Mouse (Mus musculus): ENCODE data around the gene Prdm10. TPM values are rescaled to one million over a fixed set of nuclear protein-coding genes. Genes with fewer than 3 reads are reported as not detected.

Gene Prdm10
- total RNA-seq, 1 experiment from 2014 or later = 10.8 TPM

DNA sequence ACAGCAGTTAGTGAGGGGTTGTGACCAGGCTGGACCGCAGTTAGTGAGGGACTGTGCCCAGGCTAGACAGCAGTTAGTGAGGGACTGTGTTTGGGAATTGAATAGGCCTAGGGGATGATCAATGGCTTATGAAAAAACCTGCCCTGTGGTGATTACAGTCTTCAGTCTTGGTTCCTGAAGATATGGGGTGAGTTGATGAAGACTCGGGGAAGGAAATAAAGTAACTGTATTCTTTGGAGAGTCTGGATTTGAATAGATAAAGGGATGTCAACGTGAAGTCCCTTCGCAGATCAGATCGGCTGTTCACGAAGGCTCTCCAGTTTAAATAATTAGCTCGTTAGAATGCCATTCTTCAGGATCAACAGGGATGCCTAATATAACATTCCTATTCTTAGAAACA, 24.4 kb upstream of the Prdm10 start:
- no peak for ATAC-seq (replicated peaks in 1 of 2; ENCODE audit: insufficient read depth in 1 of 2, low FRiP score in 2 of 2, low TSS enrichment in 1 of 2, low read depth in 1 of 2, poor library complexity in 2 of 2, severe bottlenecking in 2 of 2)

DNA sequence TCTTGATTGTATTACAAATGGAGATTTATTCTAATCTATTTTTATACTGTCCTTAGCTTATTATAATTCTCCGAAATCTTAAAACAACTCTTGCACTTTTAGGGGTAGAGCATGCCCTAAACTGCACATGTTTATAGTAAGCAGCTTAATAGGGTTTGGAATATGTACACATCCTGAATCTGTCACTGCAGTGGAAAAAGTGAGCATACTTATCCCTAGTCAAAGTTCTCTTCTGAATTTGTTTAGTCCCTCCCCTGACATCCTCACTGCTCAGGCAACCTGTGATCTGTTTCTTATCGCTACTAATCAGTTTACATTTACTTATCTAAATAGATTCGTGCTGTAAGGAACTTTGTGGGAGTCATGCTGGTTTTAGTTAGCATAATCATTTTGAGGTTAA, 22.1 kb upstream of the Prdm10 start:
- no peak for ATAC-seq (replicated peaks in 1 of 2; ENCODE audit: insufficient read depth in 1 of 2, low FRiP score in 2 of 2, low TSS enrichment in 1 of 2, low read depth in 1 of 2, poor library complexity in 2 of 2, severe bottlenecking in 2 of 2)

DNA sequence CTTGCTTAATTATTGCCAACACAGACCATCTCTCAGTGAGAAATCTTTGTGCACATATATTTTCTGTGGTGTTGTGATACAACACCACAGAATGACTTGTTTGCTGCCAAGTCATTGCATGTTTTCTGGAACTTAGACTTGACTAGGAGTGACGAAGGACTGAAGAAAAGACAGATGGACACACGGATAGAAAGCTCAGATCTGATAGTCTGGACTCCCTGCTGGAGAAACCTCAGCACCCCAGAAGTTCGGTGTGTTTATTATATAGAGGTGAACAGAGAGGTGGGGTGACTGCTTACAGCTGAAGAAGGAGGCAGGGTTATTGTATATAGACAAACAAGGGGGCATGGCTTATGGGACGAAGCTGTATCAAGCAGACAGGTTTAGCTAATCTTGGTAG, 20.1 kb upstream of the Prdm10 start:
- no peak for ATAC-seq (replicated peaks in 1 of 2; ENCODE audit: insufficient read depth in 1 of 2, low FRiP score in 2 of 2, low TSS enrichment in 1 of 2, low read depth in 1 of 2, poor library complexity in 2 of 2, severe bottlenecking in 2 of 2)

DNA sequence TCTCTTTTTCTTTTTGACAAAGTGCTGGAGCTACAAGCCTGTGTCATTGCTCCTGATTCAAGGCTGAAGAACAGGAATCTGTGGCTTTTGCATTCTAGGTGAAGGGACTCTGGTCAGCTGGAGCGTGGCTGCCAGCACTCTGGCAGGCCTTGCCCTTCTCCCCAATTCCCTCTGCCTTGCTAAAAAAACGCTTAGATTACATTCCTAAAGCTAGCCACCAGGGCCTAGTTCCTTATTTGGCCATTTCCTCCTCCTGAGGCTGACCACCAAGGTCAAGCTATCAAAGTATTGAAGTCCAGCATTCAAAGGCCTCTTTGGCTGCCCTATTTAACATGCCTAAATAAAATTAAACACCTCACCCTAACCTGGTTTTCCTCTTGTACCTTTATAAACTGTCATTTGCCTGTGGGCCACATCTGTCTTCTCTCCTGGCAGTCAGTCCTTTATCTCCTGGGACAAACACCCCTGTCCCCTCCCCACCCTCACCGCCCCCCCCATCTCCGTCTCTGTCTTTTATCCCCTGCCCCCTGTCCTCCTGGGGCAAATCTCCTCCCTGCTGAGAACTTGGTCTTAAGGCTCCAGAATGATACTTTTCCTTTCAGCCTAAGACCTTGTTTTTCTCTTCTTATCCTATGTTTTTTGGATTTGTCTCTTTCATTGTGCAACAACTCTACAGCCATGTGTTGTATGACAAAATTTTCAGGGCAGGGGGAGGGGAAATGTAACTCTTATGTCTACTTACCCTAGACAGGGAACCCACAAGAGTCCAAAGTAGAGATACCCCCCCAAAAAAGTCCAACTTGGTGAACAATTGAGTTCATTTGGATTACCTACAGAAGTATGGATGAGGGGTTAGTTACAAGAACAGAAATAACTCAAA, 17.9 kb upstream of the Prdm10 start:
- ATAC-seq (replicated peaks in 1 of 2; ENCODE audit: insufficient read depth in 1 of 2, low FRiP score in 2 of 2, low TSS enrichment in 1 of 2, low read depth in 1 of 2, poor library complexity in 2 of 2, severe bottlenecking in 2 of 2) = no peak

DNA sequence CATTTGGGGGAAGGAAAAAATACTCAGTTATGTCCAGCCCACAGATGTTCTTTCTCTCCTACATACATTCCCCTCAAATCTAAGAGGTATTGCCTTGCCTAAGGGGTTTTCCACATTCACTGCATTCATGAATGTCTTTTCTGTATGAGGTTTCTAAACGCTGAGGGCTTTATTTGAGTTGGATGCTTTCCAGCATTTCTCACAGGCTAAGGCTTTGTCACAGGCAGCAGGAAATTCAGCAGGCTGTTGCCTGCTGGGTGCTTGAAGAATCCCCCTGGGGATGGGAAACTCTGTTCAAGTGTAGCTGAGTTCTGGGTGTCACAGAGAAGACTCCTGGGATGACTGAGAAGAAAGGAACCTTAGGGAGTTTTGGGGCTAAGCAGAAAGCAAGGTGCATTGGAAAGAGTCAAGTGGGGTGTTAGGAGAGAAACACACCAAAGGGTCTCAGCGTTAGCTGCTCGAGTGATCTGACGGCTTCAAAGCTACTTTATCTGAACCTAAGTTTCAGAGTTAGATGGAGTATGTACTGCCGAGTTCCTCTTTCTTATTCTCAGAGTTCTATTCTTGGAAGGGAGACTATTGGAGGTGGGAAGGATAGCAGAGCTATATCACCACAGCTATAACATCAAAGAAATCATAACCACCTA, 14.2 kb upstream of the Prdm10 start:
- peak; percentile 47 to 67; a peak in 3 of 4 replicates for ATAC-seq (replicated peaks in 1 of 2; ENCODE audit: insufficient read depth in 1 of 2, low FRiP score in 2 of 2, low TSS enrichment in 1 of 2, low read depth in 1 of 2, poor library complexity in 2 of 2, severe bottlenecking in 2 of 2)

DNA sequence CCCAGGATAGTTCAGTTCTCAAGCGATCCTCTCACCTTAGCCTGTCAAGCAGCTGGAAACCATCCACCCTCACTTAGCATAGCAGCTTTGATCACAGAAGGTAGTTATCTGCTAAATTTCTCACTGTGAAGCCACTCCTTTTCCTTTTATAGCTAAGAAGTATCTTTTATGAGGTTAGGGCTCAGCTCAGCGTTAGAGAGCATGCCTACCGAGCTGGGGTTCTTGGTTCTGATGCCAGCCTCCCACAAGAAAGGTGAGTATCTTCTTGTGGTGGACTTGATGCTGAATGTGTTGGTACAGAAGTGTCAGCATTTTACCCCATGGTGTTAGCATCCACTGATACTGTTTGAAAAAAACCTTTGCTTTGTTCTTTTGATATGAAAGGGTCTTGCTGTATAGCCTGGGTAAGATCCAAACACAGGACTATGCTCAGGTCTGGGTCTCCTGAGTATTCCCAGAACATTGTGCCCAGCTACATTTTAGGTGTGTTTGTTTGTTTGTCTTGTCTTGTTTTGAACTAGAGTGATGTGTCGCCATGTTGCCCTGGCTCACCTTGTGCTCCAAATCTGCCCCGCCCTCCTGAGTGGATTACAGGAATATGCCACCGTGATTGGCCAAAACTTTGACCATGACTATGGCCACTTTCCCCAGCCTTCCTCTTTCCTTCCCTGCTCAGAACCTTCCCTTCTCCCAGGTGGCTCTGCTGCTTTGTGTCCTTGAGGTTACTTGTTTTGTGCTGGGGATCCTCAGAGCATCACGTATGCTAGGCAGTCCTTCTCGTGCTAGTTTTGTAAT, 8.9 kb upstream of the Prdm10 start:
- ATAC-seq (replicated peaks in 1 of 2; ENCODE audit: insufficient read depth in 1 of 2, low FRiP score in 2 of 2, low TSS enrichment in 1 of 2, low read depth in 1 of 2, poor library complexity in 2 of 2, severe bottlenecking in 2 of 2) = no peak

DNA sequence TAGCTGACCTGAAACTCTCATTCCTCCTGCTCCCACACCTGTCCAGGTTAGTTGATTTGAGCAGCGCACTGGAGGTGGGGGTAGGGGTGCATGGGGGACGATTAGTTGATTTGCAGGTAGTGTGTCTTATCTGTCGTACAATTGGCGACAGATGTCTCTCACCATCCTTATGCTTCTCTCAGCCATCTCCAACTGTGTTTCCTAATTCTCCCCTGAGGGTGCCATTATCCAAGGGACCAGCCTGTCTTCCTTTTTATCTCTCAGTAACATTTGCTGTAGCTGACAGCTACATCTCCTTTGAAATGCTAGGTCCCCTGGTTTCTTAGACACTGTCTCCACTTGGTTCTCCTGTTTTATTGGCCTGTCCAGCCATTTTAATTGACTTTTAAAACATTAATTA, 8.2 kb upstream of the Prdm10 start:
- no peak; a peak in 1 of 4 replicates for ATAC-seq (replicated peaks in 1 of 2; ENCODE audit: insufficient read depth in 1 of 2, low FRiP score in 2 of 2, low TSS enrichment in 1 of 2, low read depth in 1 of 2, poor library complexity in 2 of 2, severe bottlenecking in 2 of 2)

DNA sequence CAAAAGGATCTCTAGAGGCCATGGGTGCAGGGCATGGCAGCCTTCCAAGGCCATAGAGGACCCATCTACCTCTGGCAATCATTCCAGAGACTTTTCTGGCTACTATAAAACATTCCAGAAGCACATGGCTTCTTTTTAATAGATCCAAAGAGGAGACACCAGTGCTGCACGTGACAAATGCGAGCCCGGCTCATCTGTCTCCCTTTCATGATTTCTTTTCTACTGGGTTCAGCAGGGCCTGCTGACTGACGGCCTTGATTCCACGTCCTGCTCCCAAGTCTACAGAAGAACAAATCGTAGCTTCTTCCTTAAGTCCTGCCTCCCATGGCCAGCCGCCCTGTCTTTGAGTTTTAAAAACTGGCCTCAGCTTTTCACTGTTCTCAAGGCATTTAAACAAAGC, 1.7 kb upstream of the Prdm10 start:
- no peak for ATAC-seq (replicated peaks in 1 of 2; ENCODE audit: insufficient read depth in 1 of 2, low FRiP score in 2 of 2, low TSS enrichment in 1 of 2, low read depth in 1 of 2, poor library complexity in 2 of 2, severe bottlenecking in 2 of 2)

DNA sequence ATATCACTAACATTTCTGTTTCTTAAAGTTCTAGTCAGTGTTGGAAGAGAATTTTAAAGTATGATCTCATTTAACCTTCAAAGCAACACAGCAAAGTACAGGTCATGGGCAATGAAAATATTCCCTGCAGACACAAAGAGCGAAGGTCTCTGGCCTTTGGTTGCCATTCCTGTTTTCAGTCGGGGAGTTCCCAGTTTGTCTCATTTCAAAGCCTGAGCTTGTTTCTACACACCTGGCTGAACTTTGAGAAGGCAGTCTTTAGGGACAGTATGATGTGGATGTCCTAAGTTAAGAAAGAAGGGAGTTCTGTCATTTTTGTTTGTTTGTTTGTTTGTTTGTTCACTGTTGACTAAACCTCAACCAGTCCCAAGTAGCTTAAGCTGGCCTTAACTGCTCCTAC, 1.0 kb upstream of the Prdm10 start:
- ATAC-seq (replicated peaks in 1 of 2; ENCODE audit: insufficient read depth in 1 of 2, low FRiP score in 2 of 2, low TSS enrichment in 1 of 2, low read depth in 1 of 2, poor library complexity in 2 of 2, severe bottlenecking in 2 of 2) = no peak

DNA sequence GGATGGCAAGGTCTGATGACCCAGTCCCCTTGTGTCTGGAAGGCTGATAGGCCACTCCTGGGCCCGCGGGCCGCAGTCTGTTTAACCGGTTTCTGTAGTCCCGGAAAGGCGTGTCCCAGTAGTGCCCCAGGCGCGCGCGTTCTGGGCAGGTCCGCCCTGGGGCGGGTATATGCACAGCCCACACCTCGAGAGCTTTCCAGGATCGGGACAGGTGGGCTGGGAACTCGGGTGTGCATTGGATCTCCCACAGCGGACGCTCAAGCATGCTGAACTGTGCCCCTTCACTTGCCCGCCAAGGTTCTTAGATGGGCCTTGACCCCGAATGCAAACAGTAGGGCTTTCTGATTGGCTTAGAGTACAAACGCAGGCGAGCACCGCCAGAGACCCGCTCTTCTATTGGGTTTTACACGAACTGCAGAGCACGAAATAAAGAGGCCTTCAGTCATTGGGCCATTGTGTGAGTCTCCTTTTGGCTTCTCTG, 413 bp upstream of the Prdm10 start:
- ATAC-seq (replicated peaks in 1 of 2; ENCODE audit: insufficient read depth in 1 of 2, low FRiP score in 2 of 2, low TSS enrichment in 1 of 2, low read depth in 1 of 2, poor library complexity in 2 of 2, severe bottlenecking in 2 of 2) = peak; percentile 78

DNA sequence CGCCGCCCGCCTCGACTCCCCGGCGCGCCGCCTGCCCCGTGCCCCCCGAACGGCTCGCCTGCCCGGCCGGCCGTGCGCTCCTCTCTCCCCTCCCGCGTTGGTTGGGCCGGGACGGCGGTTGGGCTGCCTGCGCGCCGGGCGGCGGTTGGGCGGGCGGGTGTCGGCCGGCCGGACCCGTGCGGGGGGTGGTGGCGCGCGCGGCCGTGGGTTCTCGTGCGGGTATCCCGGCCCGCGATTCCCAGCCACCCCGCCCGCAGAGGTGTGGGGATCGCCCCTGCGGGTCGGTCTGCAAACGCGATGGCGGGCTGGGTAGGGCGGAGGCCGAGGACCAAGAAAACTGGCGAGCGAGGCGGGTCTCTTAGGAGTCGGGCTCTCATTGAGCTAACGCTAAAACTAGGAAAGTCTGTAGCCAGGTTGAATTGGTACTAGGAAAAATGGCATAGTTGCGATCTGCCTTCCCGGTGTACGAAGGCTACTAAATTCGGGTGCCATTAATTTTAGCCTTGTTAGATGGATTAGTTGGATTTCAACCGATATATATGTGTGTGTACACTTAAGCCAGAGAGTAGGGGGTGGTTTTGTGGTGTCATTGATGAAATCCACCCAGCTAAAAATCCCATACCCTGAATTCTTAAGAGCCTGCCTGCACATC, 799 bp downstream of the Prdm10 start:
- ATAC-seq (replicated peaks in 1 of 2; ENCODE audit: insufficient read depth in 1 of 2, low FRiP score in 2 of 2, low TSS enrichment in 1 of 2, low read depth in 1 of 2, poor library complexity in 2 of 2, severe bottlenecking in 2 of 2) = no peak; a peak in 1 of 4 replicates

DNA sequence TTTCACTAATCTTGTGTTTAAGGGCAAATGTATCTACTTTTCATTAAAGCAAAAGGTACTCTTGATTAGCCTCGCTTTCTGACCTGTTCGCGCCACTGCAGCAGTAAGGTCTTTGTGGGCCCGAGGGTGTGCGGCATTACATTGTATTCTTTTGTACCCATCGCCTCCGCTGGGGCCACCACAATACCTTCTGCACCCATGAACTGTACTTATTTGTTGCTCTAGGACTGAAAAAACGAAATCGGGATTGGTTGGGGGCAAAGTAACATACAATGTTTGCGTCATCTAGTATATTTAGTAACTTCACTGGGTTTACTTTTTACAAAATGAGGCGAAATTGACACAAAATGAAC, 1.3 kb downstream of the Prdm10 start:
- no peak for ATAC-seq (replicated peaks in 1 of 2; ENCODE audit: insufficient read depth in 1 of 2, low FRiP score in 2 of 2, low TSS enrichment in 1 of 2, low read depth in 1 of 2, poor library complexity in 2 of 2, severe bottlenecking in 2 of 2)

DNA sequence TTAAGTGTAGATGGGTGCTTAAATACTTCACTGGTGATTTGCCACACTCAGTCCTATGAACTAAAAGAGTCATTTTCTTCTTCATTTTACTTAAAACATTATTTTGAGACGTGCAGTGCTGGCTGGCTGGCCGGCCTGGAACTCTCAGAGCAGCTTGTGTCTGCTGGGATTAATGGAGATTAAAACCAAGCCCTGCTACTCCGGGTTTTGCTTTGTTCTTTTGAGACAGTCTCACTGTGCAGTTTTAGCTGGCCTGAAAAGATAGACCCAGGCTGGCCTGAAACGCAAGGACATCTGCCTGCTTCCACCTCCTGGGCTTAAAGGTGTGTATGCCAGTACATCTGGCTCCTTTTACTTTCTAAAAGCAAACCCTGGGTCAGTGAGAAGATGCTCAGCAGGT, 2.2 kb downstream of the Prdm10 start:
- no peak for ATAC-seq (replicated peaks in 1 of 2; ENCODE audit: insufficient read depth in 1 of 2, low FRiP score in 2 of 2, low TSS enrichment in 1 of 2, low read depth in 1 of 2, poor library complexity in 2 of 2, severe bottlenecking in 2 of 2)

DNA sequence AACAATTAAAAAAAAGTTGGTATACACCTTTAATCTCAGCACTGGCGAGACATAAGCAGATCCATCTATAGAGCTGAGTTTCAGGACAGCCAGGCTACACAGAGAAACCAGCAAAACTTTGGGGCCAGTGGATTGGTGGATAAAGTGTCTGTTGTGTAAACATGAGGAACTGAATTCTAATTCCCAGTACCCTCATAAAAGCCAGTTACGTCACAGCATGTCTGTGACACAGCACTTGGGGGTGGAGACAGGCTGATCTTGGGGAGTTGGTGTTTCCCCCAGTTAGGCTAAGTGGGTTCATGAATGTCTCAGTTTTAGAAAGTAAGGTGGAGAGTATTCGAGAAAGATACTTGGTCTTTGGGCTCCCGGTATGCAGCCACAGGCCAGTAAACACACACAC, 2.7 kb downstream of the Prdm10 start:
- no peak for ATAC-seq (replicated peaks in 1 of 2; ENCODE audit: insufficient read depth in 1 of 2, low FRiP score in 2 of 2, low TSS enrichment in 1 of 2, low read depth in 1 of 2, poor library complexity in 2 of 2, severe bottlenecking in 2 of 2)

DNA sequence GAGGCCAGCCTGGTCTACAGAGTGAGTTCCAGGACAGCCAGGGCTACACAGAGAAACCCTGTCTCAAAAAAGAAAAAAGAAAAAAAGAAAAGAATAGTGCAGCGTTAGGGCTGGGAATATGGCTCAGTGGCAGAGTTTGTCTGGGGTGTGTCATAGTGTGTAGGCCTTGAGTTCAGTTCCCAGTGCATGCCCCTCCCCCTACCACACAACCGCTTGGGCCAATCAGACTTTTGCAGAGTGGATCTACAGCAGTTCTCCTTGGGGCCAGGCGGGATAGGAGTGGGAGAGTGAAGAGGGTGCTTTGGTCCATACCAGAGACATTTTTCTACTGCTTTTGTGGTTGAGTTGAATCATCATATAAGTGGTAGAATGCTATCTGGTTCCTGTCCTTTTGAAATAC, 3.6 kb downstream of the Prdm10 start:
- ATAC-seq (replicated peaks in 1 of 2; ENCODE audit: insufficient read depth in 1 of 2, low FRiP score in 2 of 2, low TSS enrichment in 1 of 2, low read depth in 1 of 2, poor library complexity in 2 of 2, severe bottlenecking in 2 of 2) = no peak

DNA sequence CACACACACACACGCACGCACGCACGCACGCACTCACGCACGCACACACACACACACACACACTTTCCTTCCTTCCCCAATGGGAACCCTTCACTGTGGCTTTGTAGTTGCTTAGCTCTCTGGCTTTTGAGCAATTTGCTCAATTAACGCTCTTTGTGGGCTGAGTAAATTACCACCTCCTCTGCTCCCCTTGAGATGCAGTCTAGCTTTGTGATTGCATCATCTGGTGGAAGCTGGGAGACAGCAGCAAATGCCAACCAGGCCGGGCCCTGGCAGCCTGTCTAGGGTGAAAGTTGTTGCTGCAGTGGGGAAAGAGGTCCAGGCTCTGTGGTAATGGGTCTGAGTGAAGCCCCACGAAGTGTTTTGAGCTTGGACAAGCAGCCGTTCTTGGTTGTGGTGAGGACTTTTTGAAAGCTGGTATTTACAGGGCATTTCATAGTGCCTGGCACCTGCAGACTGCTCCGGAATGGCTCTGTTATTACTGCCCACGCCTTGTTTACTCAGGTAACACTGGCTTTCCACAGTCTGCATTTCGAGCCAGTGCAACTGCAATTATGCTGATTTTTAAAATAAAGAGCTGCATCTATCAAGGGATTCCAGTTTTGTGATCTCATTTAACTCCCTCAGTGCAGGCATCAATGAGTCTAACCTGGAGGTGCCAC, 10.0 kb downstream of the Prdm10 start:
- ATAC-seq (replicated peaks in 1 of 2; ENCODE audit: insufficient read depth in 1 of 2, low FRiP score in 2 of 2, low TSS enrichment in 1 of 2, low read depth in 1 of 2, poor library complexity in 2 of 2, severe bottlenecking in 2 of 2) = peak; percentile 80 to 87

DNA sequence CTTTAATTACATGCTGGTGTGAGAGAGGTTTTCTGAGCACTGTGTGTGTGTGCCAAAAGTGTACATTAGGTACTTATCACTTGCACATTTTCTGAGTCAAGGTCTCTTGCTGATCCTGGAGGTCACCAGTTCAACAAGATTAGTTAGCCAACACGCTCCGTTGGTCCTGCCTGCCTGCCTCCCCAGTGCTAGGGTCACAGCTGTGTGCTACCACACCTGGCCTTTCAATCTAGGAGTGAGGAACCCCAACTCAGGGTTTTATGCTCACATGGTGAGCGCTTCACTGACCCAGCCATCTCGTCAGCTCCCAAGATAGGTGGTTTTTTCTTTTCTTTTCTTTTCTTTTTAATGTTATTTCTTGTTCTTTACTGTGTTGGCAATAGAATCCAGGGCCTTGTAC, 11.6 kb downstream of the Prdm10 start:
- no peak for ATAC-seq (replicated peaks in 1 of 2; ENCODE audit: insufficient read depth in 1 of 2, low FRiP score in 2 of 2, low TSS enrichment in 1 of 2, low read depth in 1 of 2, poor library complexity in 2 of 2, severe bottlenecking in 2 of 2)
